Mouse (Mus musculus) heart, embryonic 10.5 days (tissue): ENCODE data around the gene Apol9b. TPM values are rescaled to one million over a fixed set of nuclear protein-coding genes. Genes with fewer than 3 reads are reported as not detected.

Experiments used
- DNase-seq: peaks from one replicate; pipeline ENCODE4 v3.0.0-alpha.2; 2017; ENCODE audit warnings: low spot score
- H3K27ac ChIP-seq: fragments of 300-500 bp; sonication (generic); 2 replicates; pipeline ENCODE4 v1.5.1; 2016; ENCODE audit warnings: mild to moderate bottlenecking
- H3K27me3 ChIP-seq: fragments of 300-500 bp; sonication (generic); 2 replicates; pipeline ENCODE4 v1.6.1; 2016; ENCODE audit warnings: mild to moderate bottlenecking; ENCODE audit not compliant: poor library complexity, insufficient read depth, severe bottlenecking
- H3K36me3 ChIP-seq: fragments of 300-500 bp; sonication (generic); 2 replicates; pipeline ENCODE4 v1.6.1; 2016; ENCODE audit warnings: mild to moderate bottlenecking, moderate library complexity
- H3K4me1 ChIP-seq: fragments of 300-500 bp; sonication (generic); 2 replicates; pipeline ENCODE4 v1.6.1; 2016; ENCODE audit warnings: mild to moderate bottlenecking
- H3K4me3 ChIP-seq: fragments of 300-500 bp; sonication (generic); 2 replicates; pipeline ENCODE4 v1.5.1; 2016; ENCODE audit warnings: mild to moderate bottlenecking, moderate library complexity
- H3K9me3 ChIP-seq: fragments of 300-500 bp; sonication (generic); 2 replicates; pipeline ENCODE4 v1.6.1; 2016; ENCODE audit warnings: mild to moderate bottlenecking, moderate library complexity
- WGBS: fragments of 180-500 bp; shearing (Covaris S2); methylation state at CpG from one replicate; pipeline ENCODE4 v1.1.7; 2016; 5-methylcytosine and 5-hydroxymethylcytosine counted together
- polyA plus RNA-seq: library from polyadenylated mRNA; unstranded; fragments of >200 nt; fragmentation: Nextera tagmentation; extraction: Ambion mirVana; gene quantifications from 2 replicates; pipeline ENCODE4 v1.2.1, GENCODE M21; 2016

The Apol9b gene
- polyA plus RNA-seq, 1 experiment from 2014 or later: not detected

GRCm38 (mm10) chr15:77770341-77770740, 41.5 kb downstream of the Apol9b start:
- no peaks in the 10 kb centered on the region for H3K9me3 ChIP-seq
- H3K27ac ChIP-seq: no peak overlapping the region
- no peak overlapping the region for H3K4me3 ChIP-seq
- H3K4me1 ChIP-seq: no peaks in the 10 kb centered on the region; the same call in 1 of the 2 replicates
- DNase-seq: no peak
- H3K27me3 ChIP-seq: no peaks in the 10 kb centered on the region
- WGBS: 95% methylated on average over 5 of the region's 5 CpGs
- H3K36me3 ChIP-seq: peaks cover 99% of the 10 kb centered on the region

DNA sequence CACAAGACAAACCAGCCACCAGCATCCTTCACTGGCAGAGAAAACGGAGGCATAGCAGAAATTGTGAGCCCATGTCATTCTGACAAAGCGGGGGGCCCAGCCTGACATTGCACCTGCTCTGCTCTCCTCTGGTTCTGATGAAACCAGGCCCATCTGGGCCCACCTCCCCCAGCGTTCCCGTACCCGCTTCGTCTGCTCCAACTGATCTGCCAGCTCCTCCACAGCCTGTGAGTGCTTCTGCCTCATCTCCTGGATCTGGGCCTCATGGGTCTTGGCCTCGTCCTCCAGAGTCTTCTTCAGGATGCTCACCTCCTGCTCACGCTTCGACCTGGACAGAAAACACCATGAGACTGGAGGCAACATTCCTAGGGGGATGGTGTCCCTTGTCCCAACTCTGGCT, 42.1 kb downstream of the Apol9b start:
- Histone ChIP-seq H3K4me1 (no peaks in the 10 kb centered on the region; the same call in 1 of the 2 replicates), H3K9me3 (no peaks in the 10 kb centered on the region), H3K27ac (no peak overlapping the region), H3K36me3 (peaks cover 99% of the 10 kb centered on the region), H3K4me3 (no peak overlapping the region), H3K27me3 (no peaks in the 10 kb centered on the region)
- DNase-seq: no peak
- 91% methylated on average over 9 of the region's 9 CpGs for WGBS

DNA sequence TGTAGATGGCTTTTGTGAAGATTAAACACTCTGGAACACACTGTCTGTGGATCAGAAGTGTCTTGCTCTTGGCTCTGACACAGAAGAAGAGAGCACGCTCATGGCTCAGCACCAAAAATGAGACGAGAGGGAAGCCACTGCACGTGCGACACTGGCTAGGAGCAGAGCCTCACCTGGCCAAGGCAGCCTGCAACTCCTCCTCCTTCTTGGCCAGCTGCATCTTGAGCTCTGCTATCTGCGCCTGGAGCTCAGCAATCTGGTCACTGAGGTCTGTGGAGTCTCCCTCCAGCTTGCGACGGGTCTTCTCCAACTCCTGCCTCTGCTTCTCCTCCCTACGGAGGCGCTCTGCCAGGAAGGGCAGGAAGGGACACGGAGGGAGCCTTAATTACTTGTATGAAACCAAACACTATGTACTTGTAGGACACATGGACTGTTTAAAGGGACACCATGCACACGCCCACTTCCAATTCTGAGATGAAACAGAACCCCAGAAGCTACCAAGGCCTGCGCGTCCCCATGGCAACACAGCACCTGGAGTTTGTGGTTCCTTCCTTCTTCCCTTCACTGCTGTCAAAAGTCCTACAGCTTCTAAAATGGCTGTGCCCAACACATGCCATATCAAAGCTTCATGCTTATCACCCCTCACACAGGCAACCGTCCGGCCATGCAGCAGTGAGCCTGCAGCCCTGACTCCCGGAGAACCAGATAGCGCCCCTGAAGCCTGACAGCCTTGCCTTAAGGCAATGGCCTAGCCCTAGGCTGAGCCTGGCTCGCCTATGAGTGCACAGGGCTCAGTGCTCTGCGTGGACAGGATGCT, 44.5 kb downstream of the Apol9b start:
- H3K27me3 ChIP-seq: no peaks in the 10 kb centered on the region
- H3K4me1 ChIP-seq: no peaks in the 10 kb centered on the region; the same call in 1 of the 2 replicates
- H3K4me3 ChIP-seq: no peak overlapping the region
- H3K27ac ChIP-seq: no peak overlapping the region
- H3K9me3 ChIP-seq: no peaks in the 10 kb centered on the region
- peaks cover 99% of the 10 kb centered on the region for H3K36me3 ChIP-seq
- 88% methylated on average over 19 of the region's 19 CpGs for WGBS
- no peak for DNase-seq

DNA sequence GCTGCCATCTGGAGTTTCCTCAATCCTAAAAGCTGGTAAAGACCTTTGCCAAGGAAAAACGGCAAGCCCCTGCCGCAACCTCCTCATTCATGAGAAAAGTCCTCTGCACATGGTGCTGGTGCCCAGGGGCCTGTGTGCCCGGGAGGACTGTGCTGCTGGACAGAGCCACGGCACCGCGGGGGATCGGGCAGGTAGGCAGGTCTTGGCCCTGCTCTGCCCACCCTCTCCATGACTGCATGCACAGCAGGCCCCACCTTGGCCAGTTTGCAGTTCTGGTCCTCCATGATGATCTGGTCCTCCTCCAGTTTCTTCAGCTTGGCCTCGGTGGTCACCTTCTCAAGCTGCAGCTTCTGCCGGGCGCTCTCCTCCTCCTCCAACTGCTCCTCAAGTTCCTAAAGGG, 45.5 kb downstream of the Apol9b start:
- H3K9me3 ChIP-seq: no peaks in the 10 kb centered on the region
- WGBS: 97% methylated on average over 9 of the region's 10 CpGs
- 0 out of 2 replicates have a peak overlapping the region, but pooled peaks have one; percentile 6 for H3K27ac ChIP-seq
- no peak overlapping the region for H3K4me3 ChIP-seq
- no peaks in the 10 kb centered on the region; the same call in 1 of the 2 replicates for H3K4me1 ChIP-seq
- no peaks in the 10 kb centered on the region for H3K27me3 ChIP-seq
- H3K36me3 ChIP-seq: peaks cover 99% of the 10 kb centered on the region
- DNase-seq: no peak

- Histone ChIP-seq H3K27me3 (no peaks in the 10 kb centered on the region), H3K4me3 (no peak overlapping the region), H3K27ac (0 out of 2 replicates have a peak overlapping the region, but pooled peaks have one; percentile 6), H3K4me1 (no peaks in the 10 kb centered on the region; the same call in 1 of the 2 replicates), H3K36me3 (peaks cover 99% of the 10 kb centered on the region), H3K9me3 (no peaks in the 10 kb centered on the region)
- peak; percentile 90 for DNase-seq
- WGBS: 68% methylated on average over 20 of the region's 20 CpGs
These were observed 46.5 kb downstream of the Apol9b start for GRCm38 (mm10) chr15:77775186-77775963.

DNA sequence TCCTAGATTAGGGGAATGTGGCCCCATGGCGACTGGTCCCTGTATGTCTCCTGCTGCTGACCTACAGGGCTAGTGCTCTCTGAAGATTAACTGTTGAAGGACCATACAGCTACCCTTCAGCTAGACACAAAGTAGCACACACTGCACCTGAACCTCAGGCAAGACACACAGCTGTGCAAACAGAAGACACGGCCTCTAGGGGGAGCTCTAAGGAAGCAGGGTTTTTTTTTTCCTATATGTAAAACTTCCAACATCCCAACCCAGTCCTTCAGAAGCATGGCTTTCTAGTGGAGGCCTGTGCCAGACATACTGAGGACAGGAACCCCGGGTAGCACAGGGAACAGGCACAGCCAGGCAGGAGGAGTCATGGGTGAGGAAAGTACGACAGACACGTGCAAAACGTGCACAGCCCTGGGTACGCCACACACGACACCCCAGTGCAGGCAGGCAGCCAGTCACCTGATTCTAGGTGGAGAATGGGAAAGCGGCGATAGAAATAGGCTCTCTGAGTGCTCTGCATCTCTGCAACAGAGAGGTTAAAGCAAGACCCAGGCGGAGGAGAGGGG, 53.7 kb downstream of the Apol9b start:
- Histone ChIP-seq H3K4me3 (no peak overlapping the region), H3K27me3 (no peaks in the 10 kb centered on the region), H3K9me3 (no peaks in the 10 kb centered on the region), H3K27ac (no peak overlapping the region), H3K36me3 (peaks cover 100% of the 10 kb centered on the region), H3K4me1 (peaks cover 6% of the 10 kb centered on the region; the same call in 1 of the 2 replicates)
- DNase-seq: no peak
- WGBS: 77% methylated on average over 11 of the region's 11 CpGs

DNA sequence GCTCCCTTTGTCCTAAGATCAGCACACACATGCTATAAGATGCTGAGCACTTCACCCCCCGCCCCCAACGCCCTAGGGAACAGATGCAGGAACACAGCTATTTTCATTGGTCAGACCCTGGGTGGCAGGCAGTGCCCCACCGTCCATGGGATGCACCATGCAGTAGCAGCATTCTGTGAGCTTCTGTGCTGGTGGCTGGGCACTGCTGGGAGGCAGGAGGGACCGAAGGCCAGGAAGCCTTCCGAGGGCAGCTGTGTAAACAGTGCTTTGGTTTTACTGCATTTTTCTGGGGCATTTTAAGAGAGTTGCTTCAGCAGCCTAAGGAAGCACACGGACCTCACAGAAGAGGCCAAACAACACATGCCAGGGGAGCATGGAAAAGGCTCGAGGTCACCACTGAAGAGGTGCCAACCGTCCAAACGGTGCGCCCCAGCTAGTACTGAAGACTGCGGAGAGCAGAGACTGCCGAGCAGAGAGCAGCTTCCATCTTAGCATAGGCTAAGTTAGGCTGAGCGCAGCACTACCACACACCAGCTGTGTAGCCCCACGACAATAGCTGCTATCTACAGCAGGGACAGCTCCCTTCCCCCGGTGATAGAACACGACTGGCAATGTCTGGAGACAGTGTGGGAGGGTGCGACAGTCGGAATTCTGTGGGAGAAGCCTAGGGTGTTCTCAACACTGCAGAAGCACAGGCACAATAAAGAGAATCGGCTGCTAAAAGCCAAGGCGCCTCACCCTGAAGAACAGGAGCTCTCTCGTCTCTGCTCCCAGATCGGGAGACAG, 55.4 kb downstream of the Apol9b start:
- H3K4me1 ChIP-seq: peaks cover 6% of the 10 kb centered on the region; the same call in 1 of the 2 replicates
- DNase-seq: no peak
- H3K36me3 ChIP-seq: peaks cover 100% of the 10 kb centered on the region
- H3K9me3 ChIP-seq: no peaks in the 10 kb centered on the region
- 76% methylated on average over 22 of the region's 22 CpGs for WGBS
- H3K27ac ChIP-seq: no peak overlapping the region
- H3K27me3 ChIP-seq: no peaks in the 10 kb centered on the region
- no peak overlapping the region for H3K4me3 ChIP-seq

- WGBS: 83% methylated on average over 1 of the region's 1 CpGs
- Histone ChIP-seq H3K27ac (no peak overlapping the region), H3K9me3 (no peaks in the 10 kb centered on the region), H3K36me3 (peaks cover 100% of the 10 kb centered on the region), H3K4me1 (peaks cover 11% of the 10 kb centered on the region; the same call in 1 of the 2 replicates), H3K27me3 (no peaks in the 10 kb centered on the region), H3K4me3 (no peak overlapping the region)
- no peak for DNase-seq
These were observed 57.0 kb downstream of the Apol9b start for GRCm38 (mm10) chr15:77785807-77786206.

Other genes with a start within 250 kb of the Apol9b start
- not detected in 2 replicates for gene Apol11a, start 220.8 kb upstream of the Apol9b start, polyA plus RNA-seq
- gene Apol7c, start 195.7 kb upstream of the Apol9b start, polyA plus RNA-seq: not detected in 2 replicates
- gene 1700025B11Rik, start 167.1 kb upstream of the Apol9b start, polyA plus RNA-seq: not detected in 2 replicates
- gene Apol10b, start 132.9 kb upstream of the Apol9b start, polyA plus RNA-seq: not detected in 2 replicates
- gene Gm36245, start 129.8 kb upstream of the Apol9b start, polyA plus RNA-seq: not detected in 2 replicates
- gene Apol11b, start 85.8 kb upstream of the Apol9b start, polyA plus RNA-seq: not detected in 2 replicates
- not detected in 2 replicates for gene Apol7e, start 30.2 kb upstream of the Apol9b start, polyA plus RNA-seq
- 0.16 and 0.52 TPM in 2 replicates for gene Apol8, start 28.0 kb downstream of the Apol9b start, polyA plus RNA-seq
- 34.5 and 37.5 TPM in 2 replicates for gene Myh9, start 113.1 kb downstream of the Apol9b start, polyA plus RNA-seq
- 311 and 315 TPM in 2 replicates for gene Txn2, start 200.0 kb downstream of the Apol9b start, polyA plus RNA-seq
- 1.7 and 2.8 TPM in 2 replicates for gene Foxred2, start 227.7 kb downstream of the Apol9b start, polyA plus RNA-seq
- 204 and 225 TPM in 2 replicates for gene Eif3d, start 241.8 kb downstream of the Apol9b start, polyA plus RNA-seq